In the genomic region with DNA sequence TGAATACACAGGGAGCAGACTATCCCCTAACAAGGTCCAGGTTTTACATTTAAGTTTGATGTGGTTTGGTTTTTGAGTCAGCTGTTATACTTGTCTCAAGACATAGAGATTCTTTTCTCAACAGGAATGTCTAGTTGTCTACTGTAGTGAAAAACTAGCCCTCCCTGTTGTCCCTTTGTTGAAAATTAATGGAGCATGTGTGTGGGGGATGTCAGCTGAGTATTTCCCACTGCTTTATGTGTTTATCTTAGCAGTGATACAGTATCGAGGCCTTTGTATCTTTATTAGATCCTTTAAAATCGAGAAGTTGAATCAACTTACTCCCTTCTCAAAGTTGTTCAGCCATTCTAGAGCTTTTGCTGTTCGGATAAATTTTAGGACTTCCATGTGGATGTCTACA, we compare ENCODE assay signal across 19 mouse cellular contexts. TPM values are rescaled to one million over a fixed set of nuclear protein-coding genes. Genes with fewer than 3 reads are reported as not detected.
"Had no signal": no experiment of that assay in that cellular context is flagged by ENCODE, and none has a peak within 500 bp of the region (broad histone marks: within the 10 kb centered on the region; RNA-seq: fewer than 3 reads in every experiment).

No protein-coding gene starts in this region.

- H3K27ac ChIP-seq: hindbrain, postnatal 0 days; limb, embryonic 12.5 days; limb, embryonic 15.5 days; liver, embryonic 14.5 days; macrophage; midbrain, embryonic 12.5 days had no signal

- DNase-seq: kidney, adult 18-20 months; kidney, postnatal 14 days; left cerebral cortex, postnatal 4 days; liver, postnatal 0 days; lung, embryonic 14.5 days; thymus, adult 18-20 months; thymus, postnatal 36 days had no signal

- H3K9ac ChIP-seq: limb, embryonic 12.5 days; limb, embryonic 15.5 days; liver, embryonic 14.5 days; liver, postnatal 0 days; lung, embryonic 14.5 days; midbrain, embryonic 12.5 days had no signal

- H3K4me3 ChIP-seq: limb, embryonic 12.5 days; limb, embryonic 15.5 days; midbrain, embryonic 12.5 days; myocyte had no signal

- H3K9me3 ChIP-seq: limb, embryonic 12.5 days; limb, embryonic 15.5 days; midbrain, embryonic 12.5 days had no signal

- H3K27me3 ChIP-seq: limb, embryonic 12.5 days; limb, embryonic 15.5 days had no signal

- H3K36me3 ChIP-seq: limb, embryonic 12.5 days; limb, embryonic 15.5 days; midbrain, embryonic 12.5 days had no signal

- ATAC-seq: hindbrain, postnatal 0 days; inflammation-experienced regulatory T-cells, adult 6 months; intestine, embryonic 16.5 days; lung, postnatal 0 days; midbrain, embryonic 16.5 days had no signal

- H3K4me2 ChIP-seq: limb, embryonic 12.5 days; limb, embryonic 15.5 days; liver, embryonic 11.5 days; lung, embryonic 14.5 days; midbrain, embryonic 12.5 days had no signal

RNA-seq across cellular contexts. Expression of gene Mylk, which starts 7.0 kb away (rescaled TPM):
- polyA plus RNA-seq: inflammation-experienced regulatory T-cells, adult 6 months had no signal
